Comparison of ENCODE assay signal across 8 mouse cellular contexts in genomic region chr5:112847985-112848542, GRCm38 (mm10). TPM values are rescaled to one million over a fixed set of nuclear protein-coding genes. Genes with fewer than 3 reads are reported as not detected.
DNase-seq lines count a peak whose midpoint lies in the region; ATAC-seq lines count a peak whose summit lies in the region.

No protein-coding gene starts in this region.

- WGBS in kidney, embryonic 16.5 days = 10% methylated on average over 24 of the region's 25 CpGs
- WGBS in forebrain, embryonic 15.5 days = 6% methylated on average over 25 of the region's 25 CpGs
- 8% methylated on average over 25 of the region's 25 CpGs for WGBS in limb, embryonic 12.5 days
- WGBS in neural tube, embryonic 15.5 days = 8% methylated on average over 24 of the region's 25 CpGs

- H3K9ac ChIP-seq in kidney, embryonic 16.5 days (replicated peaks; ENCODE audit: low read length) = no peak overlapping the region
- no peak overlapping the region for H3K9ac ChIP-seq in forebrain, embryonic 15.5 days (replicated peaks)
- no peak overlapping the region; the same call in 1 of the 2 replicates for H3K9ac ChIP-seq in limb, embryonic 12.5 days (replicated peaks)
- H3K9ac ChIP-seq in neural tube, embryonic 15.5 days (replicated peaks) = no peak overlapping the region

- peak overlapping the region; percentile 31 for H3K4me2 ChIP-seq in kidney, embryonic 16.5 days (replicated peaks; ENCODE audit: low read depth, low read length)
- peak overlapping the region; percentile 16 for H3K4me2 ChIP-seq in forebrain, embryonic 15.5 days (replicated peaks)
- peak overlapping the region; percentile 56 for H3K4me2 ChIP-seq in limb, embryonic 12.5 days
- peak overlapping the region; percentile 11 for H3K4me2 ChIP-seq in neural tube, embryonic 15.5 days

- ATAC-seq in kidney, embryonic 16.5 days (ENCODE audit: low FRiP score, low TSS enrichment) = no peak
- no peak for ATAC-seq in forebrain, embryonic 15.5 days (replicated peaks)
- ATAC-seq in limb, embryonic 12.5 days (ENCODE audit: insufficient number of reproducible peaks, insufficient read depth, low FRiP score, low TSS enrichment, low read depth) = no peak
- ATAC-seq in neural tube, embryonic 15.5 days (ENCODE audit: low FRiP score) = no peak

- no peaks in the 10 kb centered on the region for H3K36me3 ChIP-seq in kidney, embryonic 16.5 days (ENCODE audit: insufficient read depth, low read length)
- H3K36me3 ChIP-seq in forebrain, embryonic 15.5 days = no peaks in the 10 kb centered on the region
- no peaks in the 10 kb centered on the region for H3K36me3 ChIP-seq in limb, embryonic 12.5 days
- no peaks in the 10 kb centered on the region for H3K36me3 ChIP-seq in neural tube, embryonic 15.5 days

- no peak for DNase-seq in kidney, postnatal 36 days
- DNase-seq in layer of hippocampus, adult 8-10 months (ENCODE audit: low spot score in 2 of 2) = no peak
- DNase-seq in thymus, adult 18-20 months = no peak
- no peak for DNase-seq in heart, adult 18-20 months

- H3K4me1 ChIP-seq in kidney, embryonic 16.5 days (ENCODE audit: insufficient read depth, low read length) = peaks cover 24% of the 10 kb centered on the region
- H3K4me1 ChIP-seq in forebrain, embryonic 15.5 days = peaks cover 62% of the 10 kb centered on the region
- peaks cover 41% of the 10 kb centered on the region for H3K4me1 ChIP-seq in limb, embryonic 12.5 days (replicated peaks)
- peaks cover 75% of the 10 kb centered on the region for H3K4me1 ChIP-seq in neural tube, embryonic 15.5 days

- peaks cover 8% of the 10 kb centered on the region; the same call in 1 of the 2 replicates for H3K27me3 ChIP-seq in kidney, embryonic 16.5 days (ENCODE audit: insufficient read depth, low read length)
- H3K27me3 ChIP-seq in forebrain, embryonic 15.5 days = no peaks in the 10 kb centered on the region
- H3K27me3 ChIP-seq in limb, embryonic 12.5 days = peaks cover 26% of the 10 kb centered on the region
- no peaks in the 10 kb centered on the region; the same call in 1 of the 2 replicates for H3K27me3 ChIP-seq in neural tube, embryonic 15.5 days (replicated peaks)

- H3K9me3 ChIP-seq in kidney, embryonic 16.5 days (ENCODE audit: low read length) = no peaks in the 10 kb centered on the region
- H3K9me3 ChIP-seq in forebrain, embryonic 15.5 days = no peaks in the 10 kb centered on the region
- no peaks in the 10 kb centered on the region for H3K9me3 ChIP-seq in limb, embryonic 12.5 days
- H3K9me3 ChIP-seq in neural tube, embryonic 15.5 days (replicated peaks) = no peaks in the 10 kb centered on the region

- no peak overlapping the region for H3K27ac ChIP-seq in kidney, embryonic 16.5 days (ENCODE audit: low read length)
- H3K27ac ChIP-seq in forebrain, embryonic 15.5 days (replicated peaks) = no peak overlapping the region
- H3K27ac ChIP-seq in limb, embryonic 12.5 days = no peak overlapping the region
- H3K27ac ChIP-seq in neural tube, embryonic 15.5 days (replicated peaks) = peak overlapping the region; percentile 68

- no peak overlapping the region for H3K4me3 ChIP-seq in kidney, embryonic 16.5 days (ENCODE audit: low read length)
- H3K4me3 ChIP-seq in forebrain, embryonic 15.5 days = no peak overlapping the region
- peak overlapping the region; percentile 19; the same call in 1 of the 2 replicates for H3K4me3 ChIP-seq in limb, embryonic 12.5 days (replicated peaks)
- no peak overlapping the region for H3K4me3 ChIP-seq in neural tube, embryonic 15.5 days (replicated peaks)

RNA-seq across cellular contexts. Expression of gene Myo18b, which starts 48.1 kb away (rescaled TPM):
- polyA plus RNA-seq in kidney, embryonic 16.5 days (2015; fragmentation: Nextera tagmentation; extraction: Ambion mirVana) = 0.39 and 0.41 TPM in 2 replicates
- polyA plus RNA-seq in forebrain, embryonic 15.5 days (2015; fragmentation: Nextera tagmentation; extraction: Ambion mirVana) = 0.82 and 1.2 TPM in 2 replicates
- 1.5 TPM in 2 replicates for polyA plus RNA-seq in limb, embryonic 12.5 days (2016; fragmentation: Nextera tagmentation; extraction: Ambion mirVana)
- 1.3 and 1.8 TPM in 2 replicates for polyA plus RNA-seq in neural tube, embryonic 15.5 days (2015; fragmentation: Nextera tagmentation; extraction: Ambion mirVana)
- 1 to 10 TPM; 1.5 to 2.1 (median 1.8) TPM for total RNA-seq in layer of hippocampus, adult 8-10 months (2022)
- total RNA-seq in heart, adult 18-20 months (2021) = 100 to 1,000 TPM; 197 to 201 TPM
